Comparison of ENCODE assay signal across 24 mouse cellular contexts in the genomic region with DNA sequence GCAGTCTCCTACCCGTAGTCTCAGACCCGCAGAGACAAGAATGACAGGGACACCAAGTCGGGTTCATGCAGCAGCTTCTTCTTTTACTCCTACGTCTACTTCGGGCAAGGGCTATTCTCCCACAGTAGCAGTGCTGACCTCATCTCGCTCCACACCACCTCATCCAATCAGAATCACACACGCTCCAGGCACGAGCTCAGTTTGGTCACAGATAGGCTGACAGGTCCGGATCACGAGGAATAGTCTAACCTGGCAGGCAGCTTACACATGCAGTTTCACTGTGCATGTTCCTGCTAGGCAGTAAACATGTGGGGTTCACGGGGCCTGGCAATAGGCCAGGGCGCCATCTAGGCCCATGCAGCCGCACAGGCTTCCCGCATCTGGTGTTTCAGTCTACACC.
DNase-seq lines count a peak whose midpoint lies in the region; ATAC-seq lines count a peak whose summit lies in the region.
"Had no signal": no experiment of that assay in that cellular context is flagged by ENCODE, and none has a peak within 500 bp of the region (broad histone marks: within the 10 kb centered on the region; RNA-seq: fewer than 3 reads in every experiment).

No protein-coding gene starts in this region.

- no peak overlapping the region for H3K4me2 ChIP-seq in forebrain, embryonic 11.5 days (ENCODE audit: low read depth, low read length, severe bottlenecking)
- H3K4me2 ChIP-seq: embryonic facial prominence, embryonic 12.5 days; forebrain, embryonic 13.5 days; forebrain, embryonic 15.5 days had no signal

- no peaks in the 10 kb centered on the region for H3K36me3 ChIP-seq in forebrain, embryonic 11.5 days (ENCODE audit: control insufficient read depth, insufficient read depth, low read length)
- no peaks in the 10 kb centered on the region for H3K36me3 ChIP-seq in forebrain, embryonic 10.5 days (replicated peaks)
- H3K36me3 ChIP-seq: embryonic facial prominence, embryonic 10.5 days; embryonic facial prominence, embryonic 12.5 days; forebrain, embryonic 15.5 days had no signal

- no peaks in the 10 kb centered on the region for H3K4me1 ChIP-seq in forebrain, embryonic 11.5 days (replicated peaks; ENCODE audit: control insufficient read depth, insufficient read depth, low read length)
- H3K4me1 ChIP-seq in forebrain, embryonic 10.5 days: no peaks in the 10 kb centered on the region
- H3K4me1 ChIP-seq: embryonic facial prominence, embryonic 10.5 days; embryonic facial prominence, embryonic 12.5 days; forebrain, embryonic 13.5 days; forebrain, embryonic 15.5 days had no signal

- ATAC-seq in forebrain, embryonic 11.5 days (replicated peaks; ENCODE audit: low FRiP score): no peak
- ATAC-seq: activated CD4-positive, CD25-positive, alpha-beta regulatory T cell, adult 4 months; CD4-positive, CD25-positive, alpha-beta regulatory T cell, adult 4 months; forebrain, embryonic 13.5 days; forebrain, embryonic 15.5 days; forebrain, postnatal 0 days; Patski had no signal

- H3K9me3 ChIP-seq in forebrain, embryonic 11.5 days (ENCODE audit: control insufficient read depth, low read length): no peaks in the 10 kb centered on the region
- H3K9me3 ChIP-seq in forebrain, embryonic 10.5 days: no peaks in the 10 kb centered on the region
- H3K9me3 ChIP-seq: embryonic facial prominence, embryonic 10.5 days; embryonic facial prominence, embryonic 12.5 days; forebrain, embryonic 13.5 days; forebrain, embryonic 15.5 days had no signal

- no peak overlapping the region for H3K9ac ChIP-seq in forebrain, embryonic 11.5 days (ENCODE audit: low read length)
- H3K9ac ChIP-seq: embryonic facial prominence, embryonic 12.5 days; forebrain, embryonic 13.5 days; forebrain, embryonic 15.5 days; forebrain, postnatal 0 days had no signal

- WGBS in forebrain, embryonic 11.5 days: 90% methylated on average over 14 of the region's 14 CpGs
- 90% methylated on average over 14 of the region's 14 CpGs for WGBS in forebrain, embryonic 10.5 days

- H3K27ac ChIP-seq in forebrain, embryonic 11.5 days (ENCODE audit: low read depth, low read length): no peak overlapping the region
- H3K27ac ChIP-seq in forebrain, embryonic 10.5 days: no peak overlapping the region
- H3K27ac ChIP-seq: embryonic facial prominence, embryonic 10.5 days; embryonic facial prominence, embryonic 12.5 days; forebrain, embryonic 13.5 days; forebrain, embryonic 15.5 days had no signal

- no peaks in the 10 kb centered on the region for H3K27me3 ChIP-seq in forebrain, embryonic 11.5 days (ENCODE audit: control insufficient read depth, insufficient read depth, low read length)
- H3K27me3 ChIP-seq in forebrain, embryonic 10.5 days (ENCODE audit: poor library complexity, severe bottlenecking): no peaks in the 10 kb centered on the region
- H3K27me3 ChIP-seq: CH12.LX; embryonic facial prominence, embryonic 12.5 days; forebrain, embryonic 13.5 days; forebrain, embryonic 15.5 days had no signal

- peak; percentile 49 for DNase-seq in forebrain, embryonic 11.5 days (ENCODE audit: low spot score)
- DNase-seq in forebrain, embryonic 10.5 days (ENCODE audit: extremely low spot score, low spot score): no peak
- DNase-seq in testis, postnatal 14 days (ENCODE audit: low spot score): peak; percentile 3
- DNase-seq in testis, postnatal 10 days (ENCODE audit: low spot score): no peak
- peak; percentile 56 for DNase-seq in R1 (ENCODE audit: low read depth, low spot score)
- DNase-seq in layer of hippocampus, postnatal 36 days: no peak
- DNase-seq in layer of hippocampus, adult 18-20 months (ENCODE audit: low spot score in 2 of 2): no peak
- DNase-seq: adrenal gland, adult 8-10 months; adrenal gland, postnatal 14 days; adrenal gland, postnatal 36 days; B cell, adult 2 months; cerebellum, adult 11-12 months; cerebellum, adult 2 months; cerebellum, adult 9-10 months; cerebellum, postnatal 25 days; forebrain, postnatal 0 days had no signal

- H3K4me3 ChIP-seq in forebrain, embryonic 11.5 days (ENCODE audit: low read depth, low read length): no peak overlapping the region
- H3K4me3 ChIP-seq in forebrain, embryonic 10.5 days: no peak overlapping the region
- H3K4me3 ChIP-seq: embryonic facial prominence, embryonic 10.5 days; embryonic facial prominence, embryonic 12.5 days; forebrain, embryonic 13.5 days; forebrain, embryonic 15.5 days had no signal

Comparison
In these comparisons a context has a peak if more than half of its experiments do, and no peak if none do; other contexts are left out.
1. DNase-seq: peak in forebrain, embryonic 11.5 days (single experiment), testis, postnatal 14 days (single experiment) and R1 (single experiment); none in forebrain, embryonic 10.5 days (single experiment), testis, postnatal 10 days (single experiment), layer of hippocampus, postnatal 36 days (0 of 2) and layer of hippocampus, adult 18-20 months (0 of 2).